Mouse (Mus musculus): ENCODE results near the gene Ptprg. TPM values are rescaled to one million over a fixed set of nuclear protein-coding genes. Genes with fewer than 3 reads are reported as not detected.
"Not testable (repeated sequence)": the region's sequence is repeated elsewhere in the genome, so short reads cannot be mapped to it uniquely, and the experiment has no call there.

The Ptprg gene
- polyA plus RNA-seq, 1 experiment from 2014 or later = 37.0 TPM

GRCm38 (mm10) chr14:11960269-11961121 lies 407.2 kb downstream of the Ptprg start:
- no peak overlapping the region for H3K27ac ChIP-seq
- no peaks in the 10 kb centered on the region for H3K36me3 ChIP-seq (replicated peaks)
- 65% methylated on average over 15 of the region's 15 CpGs for WGBS
- no peaks in the 10 kb centered on the region for H3K9me3 ChIP-seq
- no peak overlapping the region for H3K4me3 ChIP-seq
- peaks cover 58% of the 10 kb centered on the region for H3K27me3 ChIP-seq (ENCODE audit: poor library complexity, severe bottlenecking)
- peaks cover 33% of the 10 kb centered on the region for H3K4me1 ChIP-seq
- peak; percentile 26 for DNase-seq (ENCODE audit: extremely low spot score, low spot score)

DNA sequence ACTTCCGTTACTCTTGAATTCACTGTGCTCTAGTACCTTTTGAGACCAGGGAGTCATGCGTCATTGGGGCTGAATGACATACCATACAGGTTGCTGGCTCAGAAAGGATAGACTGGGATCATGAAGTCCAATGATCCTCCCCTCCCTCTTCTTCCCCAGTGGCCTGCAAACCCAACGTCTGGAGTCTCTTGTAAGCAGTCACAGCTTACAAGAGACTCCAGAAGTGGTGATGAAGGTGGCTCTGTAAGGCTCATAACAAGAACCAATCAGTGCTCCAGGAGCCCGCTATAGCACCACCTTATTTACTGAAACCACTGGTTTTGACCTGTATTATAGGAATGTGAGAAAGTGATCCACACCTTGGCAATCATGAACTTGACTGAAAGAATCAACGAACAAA lies 408.8 kb downstream of the Ptprg start:
- 91% methylated on average over 5 of the region's 5 CpGs for WGBS
- Histone ChIP-seq H3K27me3 (ENCODE audit: poor library complexity, severe bottlenecking) (peaks cover 48% of the 10 kb centered on the region), H3K4me3 (no peak overlapping the region), H3K36me3 (replicated peaks) (no peaks in the 10 kb centered on the region), H3K9me3 (no peaks in the 10 kb centered on the region), H3K27ac (no peak overlapping the region), H3K4me1 (peaks cover 39% of the 10 kb centered on the region)
- DNase-seq (ENCODE audit: extremely low spot score, low spot score) = no peak

DNA sequence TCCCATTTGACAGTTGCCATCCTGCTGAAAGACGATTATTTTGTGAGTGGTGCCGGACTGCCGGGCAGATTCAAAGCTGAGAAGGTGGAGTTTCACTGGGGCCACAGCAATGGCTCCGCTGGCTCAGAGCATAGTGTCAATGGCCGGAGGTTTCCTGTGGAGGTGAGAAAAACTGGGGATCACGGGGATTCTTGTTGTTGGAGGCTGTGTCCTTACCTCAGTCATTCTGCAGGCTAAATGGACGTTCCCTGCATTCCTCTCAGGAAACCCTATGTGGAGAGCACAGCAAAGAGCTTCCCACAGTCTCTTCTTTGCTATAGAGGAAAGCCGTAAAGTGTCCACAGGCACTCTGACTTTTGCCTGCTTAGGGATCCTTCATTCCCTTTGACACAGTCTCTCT lies 409.2 kb downstream of the Ptprg start:
- Histone ChIP-seq H3K9me3 (no peaks in the 10 kb centered on the region), H3K27me3 (ENCODE audit: poor library complexity, severe bottlenecking) (peaks cover 44% of the 10 kb centered on the region)

DNA sequence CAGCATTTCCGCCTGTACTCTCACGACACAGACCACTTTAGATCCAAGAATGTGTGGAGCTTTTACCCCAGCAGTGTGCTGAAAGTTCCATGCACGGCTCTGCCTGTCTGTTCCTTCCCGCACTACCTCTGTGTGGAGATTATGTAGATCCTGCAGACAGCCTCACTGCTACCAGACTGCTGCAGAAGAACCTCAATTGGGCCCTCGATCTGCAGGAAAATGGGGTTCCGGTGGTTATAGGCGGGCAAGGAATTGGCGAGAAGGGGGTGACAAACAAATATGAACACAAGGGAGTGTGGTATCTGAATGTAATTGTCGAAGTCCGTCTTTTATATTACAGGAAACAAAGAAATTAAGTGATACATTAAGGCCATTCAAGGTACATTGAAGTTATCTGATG lies 410.5 kb downstream of the Ptprg start:
- peaks cover 32% of the 10 kb centered on the region for H3K27me3 ChIP-seq (ENCODE audit: poor library complexity, severe bottlenecking)
- peaks cover 33% of the 10 kb centered on the region for H3K4me1 ChIP-seq
- no peak for DNase-seq (ENCODE audit: extremely low spot score, low spot score)
- H3K9me3 ChIP-seq = no peaks in the 10 kb centered on the region
- H3K4me3 ChIP-seq = no peak overlapping the region
- no peaks in the 10 kb centered on the region for H3K36me3 ChIP-seq (replicated peaks)
- 93% methylated on average over 10 of the region's 10 CpGs for WGBS
- no peak overlapping the region for H3K27ac ChIP-seq

More for the DNA sequence above, 409.2 kb downstream of the Ptprg start:
- no peak for DNase-seq (ENCODE audit: extremely low spot score, low spot score)
- 93% methylated on average over 8 of the region's 8 CpGs for WGBS
- Histone ChIP-seq H3K4me1 (peaks cover 39% of the 10 kb centered on the region), H3K4me3 (no peak overlapping the region), H3K36me3 (replicated peaks) (no peaks in the 10 kb centered on the region), H3K27ac (no peak overlapping the region)

DNA sequence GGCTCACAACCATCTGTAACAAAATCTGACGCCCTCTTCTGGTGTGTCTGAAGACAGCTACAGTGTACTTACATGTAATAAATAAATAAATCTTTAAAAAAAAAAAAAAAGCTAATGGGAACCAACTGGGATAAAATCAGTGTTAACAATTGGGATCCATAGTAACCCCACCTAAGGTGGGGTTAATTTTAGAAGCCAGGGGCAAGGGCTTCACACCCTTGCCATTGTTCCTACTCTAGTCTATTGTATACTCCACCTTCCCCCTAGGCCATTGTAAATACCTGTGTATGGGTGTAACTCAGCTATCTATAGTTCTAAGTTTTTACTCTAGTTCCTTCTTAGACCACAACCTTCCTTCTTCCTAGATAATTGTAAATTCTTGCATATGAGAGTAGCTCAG lies 411.0 kb downstream of the Ptprg start:
- not testable (repeated sequence) for H3K27ac ChIP-seq; H3K9me3 ChIP-seq; DNase-seq (ENCODE audit: extremely low spot score, low spot score); H3K4me3 ChIP-seq; H3K36me3 ChIP-seq (replicated peaks)
- peaks cover 27% of the 10 kb centered on the region for H3K4me1 ChIP-seq
- peaks cover 26% of the 10 kb centered on the region for H3K27me3 ChIP-seq (ENCODE audit: poor library complexity, severe bottlenecking)
- WGBS = 73% methylated on average over 1 of the region's 1 CpGs

GRCm38 (mm10) chr14:11965878-11966277 lies 412.5 kb downstream of the Ptprg start:
- H3K4me1 ChIP-seq = peaks cover 13% of the 10 kb centered on the region
- no peaks in the 10 kb centered on the region for H3K36me3 ChIP-seq (replicated peaks)
- no peak overlapping the region for H3K27ac ChIP-seq
- no peak overlapping the region for H3K4me3 ChIP-seq
- no peak for DNase-seq (ENCODE audit: extremely low spot score, low spot score)
- no peaks in the 10 kb centered on the region for H3K9me3 ChIP-seq
- H3K27me3 ChIP-seq (ENCODE audit: poor library complexity, severe bottlenecking) = peaks cover 22% of the 10 kb centered on the region
- 56% methylated on average over 5 of the region's 5 CpGs for WGBS

DNA sequence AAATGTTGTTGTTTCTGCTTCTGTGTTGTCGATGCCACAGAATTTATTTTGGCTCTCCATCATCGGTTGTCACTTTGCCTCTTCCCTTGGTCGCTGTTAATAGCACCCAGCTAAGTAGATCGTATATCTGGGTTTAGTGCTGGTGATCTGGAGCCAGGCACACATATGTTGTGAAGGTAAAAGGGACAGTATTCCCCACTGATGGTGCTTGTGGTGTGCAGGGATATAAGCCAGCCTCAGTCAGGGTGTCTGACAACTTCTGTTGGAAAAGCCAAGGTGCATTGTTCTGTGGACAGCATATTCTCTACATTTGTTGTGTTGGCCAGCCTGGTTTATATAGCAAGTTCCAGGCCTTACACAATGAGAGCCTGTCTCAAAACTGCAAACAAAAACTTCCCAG lies 428.4 kb downstream of the Ptprg start:
- H3K27ac ChIP-seq = no peak overlapping the region
- no peak for DNase-seq (ENCODE audit: extremely low spot score, low spot score)
- no peaks in the 10 kb centered on the region for H3K27me3 ChIP-seq (ENCODE audit: poor library complexity, severe bottlenecking)
- H3K4me1 ChIP-seq = peaks cover 20% of the 10 kb centered on the region
- H3K9me3 ChIP-seq = no peaks in the 10 kb centered on the region
- no peak overlapping the region for H3K4me3 ChIP-seq
- no peaks in the 10 kb centered on the region for H3K36me3 ChIP-seq (replicated peaks)
- WGBS = 95% methylated on average over 4 of the region's 4 CpGs

- 84% methylated on average over 9 of the region's 9 CpGs for WGBS
- Histone ChIP-seq H3K9me3 (no peaks in the 10 kb centered on the region), H3K27me3 (ENCODE audit: poor library complexity, severe bottlenecking) (no peaks in the 10 kb centered on the region), H3K36me3 (replicated peaks) (no peaks in the 10 kb centered on the region), H3K4me3 (no peak overlapping the region), H3K27ac (no peak overlapping the region), H3K4me1 (peaks cover 7% of the 10 kb centered on the region; the same call in 1 of the 2 replicates)
- DNase-seq (ENCODE audit: extremely low spot score, low spot score) = no peak
These were observed 429.7 kb downstream of the Ptprg start for GRCm38 (mm10) chr14:11983031-11983430.

DNA sequence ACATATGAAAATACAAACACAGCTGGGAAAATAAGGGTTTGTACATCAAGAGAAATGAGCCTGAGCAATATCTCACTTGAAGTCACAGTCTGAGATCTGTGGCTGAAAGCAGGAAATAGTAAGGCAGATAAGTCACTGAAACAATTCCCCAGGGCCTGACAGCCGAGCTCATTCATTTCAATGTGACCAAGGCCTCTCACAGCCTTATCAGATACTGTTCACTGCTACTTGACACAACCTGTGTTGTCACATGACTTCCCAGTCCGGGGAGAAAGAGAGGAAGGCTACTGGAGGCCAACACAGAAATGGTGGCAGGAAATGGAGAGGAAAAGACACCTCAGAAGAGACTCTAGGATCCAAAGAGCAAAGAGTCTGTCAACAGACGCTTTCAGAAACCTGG lies 430.8 kb downstream of the Ptprg start:
- Histone ChIP-seq H3K4me1 (peaks cover 6% of the 10 kb centered on the region; the same call in 1 of the 2 replicates), H3K27ac (no peak overlapping the region), H3K4me3 (no peak overlapping the region), H3K36me3 (replicated peaks) (no peaks in the 10 kb centered on the region), H3K9me3 (no peaks in the 10 kb centered on the region), H3K27me3 (ENCODE audit: poor library complexity, severe bottlenecking) (no peaks in the 10 kb centered on the region)
- WGBS = 76% methylated on average over 3 of the region's 3 CpGs
- no peak for DNase-seq (ENCODE audit: extremely low spot score, low spot score)

DNA sequence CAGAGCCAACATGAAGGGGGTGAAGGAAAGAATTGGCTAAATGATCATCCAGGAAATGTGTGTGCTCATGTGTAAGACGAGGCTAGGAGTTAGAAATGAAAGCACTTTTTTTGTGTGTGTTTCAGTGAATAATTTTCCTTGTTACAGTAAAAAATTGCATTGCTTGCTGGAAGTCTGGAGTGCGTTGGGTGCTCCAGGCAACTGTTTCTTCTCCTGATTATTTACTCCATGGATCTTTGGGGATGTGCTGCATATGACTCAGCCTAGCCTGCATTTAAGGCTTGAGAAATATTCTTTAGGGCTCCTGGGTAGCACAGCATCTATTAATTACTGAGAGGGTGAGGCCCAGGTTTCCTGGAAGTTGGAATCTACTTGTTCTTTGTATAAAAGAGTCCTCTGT lies 435.6 kb downstream of the Ptprg start:
- 85% methylated on average over 2 of the region's 2 CpGs for WGBS
- H3K27ac ChIP-seq = no peak overlapping the region
- DNase-seq (ENCODE audit: extremely low spot score, low spot score) = no peak
- H3K4me1 ChIP-seq = no peaks in the 10 kb centered on the region
- H3K27me3 ChIP-seq (ENCODE audit: poor library complexity, severe bottlenecking) = no peaks in the 10 kb centered on the region
- no peak overlapping the region for H3K4me3 ChIP-seq
- H3K9me3 ChIP-seq = no peaks in the 10 kb centered on the region
- H3K36me3 ChIP-seq (replicated peaks) = no peaks in the 10 kb centered on the region

- WGBS = 93% methylated on average over 2 of the region's 2 CpGs
These were observed 437.8 kb downstream of the Ptprg start for GRCm38 (mm10) chr14:11991151-11991550.

GRCm38 (mm10) chr14:11992111-11992510 lies 438.8 kb downstream of the Ptprg start:
- Histone ChIP-seq H3K4me1 (no peaks in the 10 kb centered on the region), H3K36me3 (replicated peaks) (no peaks in the 10 kb centered on the region), H3K27ac (no peak overlapping the region), H3K9me3 (no peaks in the 10 kb centered on the region), H3K27me3 (ENCODE audit: poor library complexity, severe bottlenecking) (no peaks in the 10 kb centered on the region), H3K4me3 (no peak overlapping the region)
- WGBS = 87% methylated on average over 4 of the region's 4 CpGs
- no peak for DNase-seq (ENCODE audit: extremely low spot score, low spot score)

More at GRCm38 (mm10) chr14:11991151-11991550, 437.8 kb downstream of the Ptprg start:
- no peak for DNase-seq (ENCODE audit: extremely low spot score, low spot score)
- Histone ChIP-seq H3K4me1 (no peaks in the 10 kb centered on the region), H3K27me3 (ENCODE audit: poor library complexity, severe bottlenecking) (no peaks in the 10 kb centered on the region), H3K36me3 (replicated peaks) (no peaks in the 10 kb centered on the region), H3K4me3 (no peak overlapping the region), H3K27ac (no peak overlapping the region), H3K9me3 (no peaks in the 10 kb centered on the region)

DNA sequence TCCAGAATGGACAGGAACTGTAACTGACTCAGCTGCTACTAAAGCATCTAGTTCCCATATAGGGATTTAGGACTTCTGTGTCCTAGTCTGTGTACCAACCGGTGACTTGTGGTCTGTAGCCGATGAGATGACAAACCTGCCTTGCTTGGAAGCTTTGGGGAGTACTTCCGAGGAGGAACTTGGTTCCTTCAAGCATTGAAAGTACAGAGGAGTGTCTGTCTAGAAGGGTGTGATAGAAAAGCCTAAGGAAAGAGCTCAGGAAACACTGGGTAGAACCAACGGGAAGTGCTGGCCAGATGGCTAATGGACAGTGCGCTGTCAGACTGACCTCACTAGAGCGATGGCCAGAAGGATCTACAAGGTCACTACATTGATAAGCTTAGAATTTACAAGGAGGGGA lies 439.2 kb downstream of the Ptprg start:
- no peaks in the 10 kb centered on the region for H3K4me1 ChIP-seq
- H3K27ac ChIP-seq = no peak overlapping the region
- H3K4me3 ChIP-seq = no peak overlapping the region
- 95% methylated on average over 6 of the region's 6 CpGs for WGBS
- no peaks in the 10 kb centered on the region for H3K36me3 ChIP-seq (replicated peaks)
- DNase-seq (ENCODE audit: extremely low spot score, low spot score) = no peak
- H3K27me3 ChIP-seq (ENCODE audit: poor library complexity, severe bottlenecking) = no peaks in the 10 kb centered on the region
- no peaks in the 10 kb centered on the region for H3K9me3 ChIP-seq

All from forebrain, embryonic 10.5 days (tissue).